Mouse (Mus musculus) myocyte (in vitro differentiated cells): ENCODE data around the gene Pappa2. TPM values are rescaled to one million over a fixed set of nuclear protein-coding genes. Genes with fewer than 3 reads are reported as not detected.
A peak's percentile ranks its signal among the peaks of the same experiment; 100 is the strongest.

ENCODE experiments used
- H3K27me3 ChIP-seq: one replicate; pipeline ENCODE4 v1.6.1; 2011; ENCODE audit not compliant: control insufficient read depth, insufficient read depth, insufficient read length
- H3K36me3 ChIP-seq: one replicate; pipeline ENCODE4 v1.6.1; 2011; ENCODE audit not compliant: control insufficient read depth, insufficient read depth
- H3K4me2 ChIP-seq: one replicate; pipeline ENCODE4 v1.6.1; 2011; ENCODE audit warnings: low read depth, control low read depth
- H3K4me3 ChIP-seq: one replicate; pipeline ENCODE4 v1.5.1; 2011; ENCODE audit warnings: mild to moderate bottlenecking, control low read depth, moderate library complexity
- H3K79me2 ChIP-seq: one replicate; pipeline ENCODE4 v1.6.1; 2011; ENCODE audit not compliant: control insufficient read depth, insufficient read depth
- H3ac ChIP-seq: one replicate; pipeline ENCODE4 v1.6.1; 2011; ENCODE audit not compliant: control insufficient read depth, insufficient read length
- CEBPB ChIP-seq: IDR thresholded peaks from 2 replicates; pipeline ENCODE4 v1.6.1; 2011; ENCODE audit warnings: mild to moderate bottlenecking, moderate library complexity; ENCODE audit not compliant: poor library complexity, insufficient read depth, severe bottlenecking
- E2F4 ChIP-seq: IDR thresholded peaks from one replicate; pipeline ENCODE4 v1.6.1; 2011; ENCODE audit warnings: mild to moderate bottlenecking, control low read depth, moderate library complexity; ENCODE audit not compliant: insufficient read depth
- MAX ChIP-seq: IDR thresholded peaks from one replicate; pipeline ENCODE4 v1.6.1; 2011; ENCODE audit warnings: low read depth, mild to moderate bottlenecking, control low read depth
- MYOD1 ChIP-seq, 3 experiments: IDR thresholded peaks; one replicate each; pipeline ENCODE4 v1.6.1; 2011; ENCODE audit warnings: control low read depth in 2 of 3, low read depth in 2 of 3, mild to moderate bottlenecking in 2 of 3, moderate library complexity in 1 of 3; ENCODE audit not compliant: insufficient read length in 2 of 3, control insufficient read depth in 1 of 3
- MYOG ChIP-seq, 3 experiments: IDR thresholded peaks; one replicate each; pipeline ENCODE4 v1.6.1; 2011; ENCODE audit warnings: control low read depth in 2 of 3, low read depth in 2 of 3, mild to moderate bottlenecking in 2 of 3; ENCODE audit not compliant: insufficient read length in 2 of 3, control insufficient read depth in 1 of 3, insufficient read depth in 1 of 3
- POLR2A ChIP-seq: IDR thresholded peaks from one replicate; pipeline ENCODE4 v1.6.1; 2011; ENCODE audit warnings: low read depth, mild to moderate bottlenecking, control low read depth, moderate library complexity; ENCODE audit not compliant: insufficient read length
- POLR2AphosphoS2 ChIP-seq: IDR thresholded peaks from one replicate; pipeline ENCODE4 v1.6.1; 2011; ENCODE audit warnings: low read depth, control low read depth; ENCODE audit not compliant: insufficient read length
- REST ChIP-seq: IDR thresholded peaks from one replicate; pipeline ENCODE4 v1.6.1; 2011; ENCODE audit warnings: mild to moderate bottlenecking, control low read depth, moderate library complexity; ENCODE audit not compliant: insufficient read depth, insufficient read length
- SRF ChIP-seq: IDR thresholded peaks from one replicate; pipeline ENCODE4 v1.6.1; 2011; ENCODE audit warnings: low read depth; ENCODE audit not compliant: control insufficient read depth, insufficient read length
- TCF12 ChIP-seq: IDR thresholded peaks from one replicate; pipeline ENCODE4 v1.6.1; 2011; ENCODE audit warnings: mild to moderate bottlenecking, control low read depth; ENCODE audit not compliant: poor library complexity, insufficient read depth, severe bottlenecking
- TCF3 ChIP-seq: IDR thresholded peaks from one replicate; pipeline ENCODE4 v1.6.1; 2011; ENCODE audit warnings: low read depth, control low read depth; ENCODE audit not compliant: insufficient read length
- USF1 ChIP-seq: IDR thresholded peaks from one replicate; pipeline ENCODE4 v1.6.1; 2011; ENCODE audit warnings: low read depth, mild to moderate bottlenecking, control low read depth, moderate library complexity
- polyA plus RNA-seq: library from polyadenylated mRNA; unstranded; fragments of >200 nt; fragmentation: generic; extraction: Trizol; gene quantifications from one replicate; pipeline ENCODE4 v1.2.1, GENCODE M21; 2012; ENCODE audit warnings: missing spikeins

The Pappa2 gene
- polyA plus RNA-seq, 1 experiment, result 0.97 TPM

- H3K4me3 ChIP-seq, result no peak overlapping the region
- no peaks in the 10 kb centered on the region for H3K27me3 ChIP-seq
- no peaks in the 10 kb centered on the region for H3K36me3 ChIP-seq
- H3ac ChIP-seq, result no peak overlapping the region
- H3K79me2 ChIP-seq, result no peaks in the 10 kb centered on the region
- H3K4me2 ChIP-seq, result no peak overlapping the region
- TF ChIP-seq REST (no peak), POLR2A (no peak), USF1 (no peak), TCF3 (no peak), SRF (no peak), MYOG (IDR thresholded peaks at IDR 0.05; ENCODE audit: control insufficient read depth in 1 of 3, insufficient read depth in 1 of 3, insufficient read length in 2 of 3, low read depth in 2 of 3) (no peak), E2F4 (no peak)
These were observed 45.8 kb downstream of the Pappa2 start for GRCm38 (mm10) chr1:158934447-158934846.

GRCm38 (mm10) chr1:158931202-158931827 lies 49.0 kb downstream of the Pappa2 start:
- Histone ChIP-seq H3K4me3 (no peak overlapping the region), H3K36me3 (no peaks in the 10 kb centered on the region), H3ac (no peak overlapping the region), H3K27me3 (no peaks in the 10 kb centered on the region), H3K79me2 (no peaks in the 10 kb centered on the region), H3K4me2 (no peak overlapping the region)
- TF ChIP-seq MYOD1 (IDR thresholded peaks at IDR 0.05; ENCODE audit: control insufficient read depth in 1 of 3, insufficient read length in 2 of 3, low read depth in 2 of 3), result no peak
- no peak for TF ChIP-seq TCF12
- no peak for TF ChIP-seq CEBPB
- TF ChIP-seq MAX, result no peak
- no peak for TF ChIP-seq POLR2AphosphoS2

DNA sequence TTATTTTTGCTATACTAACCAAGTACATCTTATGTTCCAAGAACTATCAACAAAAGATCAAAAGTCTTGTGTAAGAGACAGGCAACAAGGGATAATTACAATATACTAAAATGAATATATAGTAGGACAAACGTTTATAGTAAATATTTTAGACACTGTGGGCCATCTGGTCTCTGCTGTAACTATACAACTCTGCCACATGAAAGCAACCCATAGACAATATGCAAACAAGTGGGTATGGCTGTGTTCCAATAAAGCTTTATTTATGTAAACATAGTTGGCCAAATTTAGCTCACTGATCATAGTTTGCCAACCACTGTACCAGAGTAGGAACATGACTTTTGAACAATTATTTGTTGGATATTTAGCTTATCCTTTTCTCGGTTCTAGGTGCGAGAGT lies 50.9 kb downstream of the Pappa2 start:
- Histone ChIP-seq H3K36me3 (no peaks in the 10 kb centered on the region), H3ac (no peak overlapping the region), H3K79me2 (no peaks in the 10 kb centered on the region), H3K27me3 (no peaks in the 10 kb centered on the region), H3K4me3 (no peak overlapping the region), H3K4me2 (no peak overlapping the region)
- TF ChIP-seq POLR2A, result no peak
- no peak for TF ChIP-seq REST
- TF ChIP-seq TCF12, result no peak
- TF ChIP-seq TCF3, result no peak
- no peak for TF ChIP-seq E2F4
- no peak for TF ChIP-seq POLR2AphosphoS2
- no peak for TF ChIP-seq MAX
- TF ChIP-seq CEBPB, result no peak
- no peak for TF ChIP-seq USF1
- TF ChIP-seq MYOG (IDR thresholded peaks at IDR 0.05; ENCODE audit: control insufficient read depth in 1 of 3, insufficient read depth in 1 of 3, insufficient read length in 2 of 3, low read depth in 2 of 3), result no peak
- no peak for TF ChIP-seq MYOD1 (IDR thresholded peaks at IDR 0.05; ENCODE audit: control insufficient read depth in 1 of 3, insufficient read length in 2 of 3, low read depth in 2 of 3)
- no peak for TF ChIP-seq SRF

- Histone ChIP-seq H3K4me3 (no peak overlapping the region), H3ac (no peak overlapping the region), H3K36me3 (no peaks in the 10 kb centered on the region), H3K27me3 (no peaks in the 10 kb centered on the region), H3K79me2 (no peaks in the 10 kb centered on the region), H3K4me2 (no peak overlapping the region)
- TF ChIP-seq MYOD1 (IDR thresholded peaks at IDR 0.05; ENCODE audit: control insufficient read depth in 1 of 3, insufficient read length in 2 of 3, low read depth in 2 of 3) (no peak), USF1 (no peak), E2F4 (no peak), TCF12 (no peak), MYOG (IDR thresholded peaks at IDR 0.05; ENCODE audit: control insufficient read depth in 1 of 3, insufficient read depth in 1 of 3, insufficient read length in 2 of 3, low read depth in 2 of 3) (no peak), REST (no peak), POLR2A (no peak), MAX (no peak)
These were observed 59.8 kb downstream of the Pappa2 start for GRCm38 (mm10) chr1:158920451-158920850.

GRCm38 (mm10) chr1:158918890-158919289 lies 61.4 kb downstream of the Pappa2 start:
- no peak overlapping the region for H3K4me2 ChIP-seq
- no peak for TF ChIP-seq MYOD1 (IDR thresholded peaks at IDR 0.05; ENCODE audit: control insufficient read depth in 1 of 3, insufficient read length in 2 of 3, low read depth in 2 of 3)
- no peak for TF ChIP-seq USF1
- TF ChIP-seq CEBPB, result peak; percentile 62; the same call in 1 of the 2 replicates
- TF ChIP-seq TCF3, result no peak
- TF ChIP-seq SRF, result no peak
- TF ChIP-seq POLR2AphosphoS2, result no peak
- TF ChIP-seq MYOG (IDR thresholded peaks at IDR 0.05; ENCODE audit: control insufficient read depth in 1 of 3, insufficient read depth in 1 of 3, insufficient read length in 2 of 3, low read depth in 2 of 3), result no peak
- no peak for TF ChIP-seq POLR2A
- H3K36me3 ChIP-seq, result no peaks in the 10 kb centered on the region
- H3K27me3 ChIP-seq, result no peaks in the 10 kb centered on the region
- H3K4me3 ChIP-seq, result no peak overlapping the region
- H3K79me2 ChIP-seq, result no peaks in the 10 kb centered on the region
- H3ac ChIP-seq, result no peak overlapping the region
